Mouse (Mus musculus): ENCODE results near the gene Aggf1. TPM values are rescaled to one million over a fixed set of nuclear protein-coding genes. Genes with fewer than 3 reads are reported as not detected.

The Aggf1 gene
- polyA plus RNA-seq, 1 experiment, result 12.3 TPM

GRCm38 (mm10) chr13:95312016-95312415, 63.1 kb downstream of the Aggf1 start:
- H3K36me3 ChIP-seq (ENCODE audit: control insufficient read depth, insufficient read depth), result no peaks in the 10 kb centered on the region
- no peaks in the 10 kb centered on the region for H3K79me2 ChIP-seq (ENCODE audit: control insufficient read depth, insufficient read depth)
- peaks cover 13% of the 10 kb centered on the region for H3K27me3 ChIP-seq (ENCODE audit: control insufficient read depth, insufficient read depth, insufficient read length)
- no peak overlapping the region for H3ac ChIP-seq (ENCODE audit: control insufficient read depth, insufficient read length)
- TF ChIP-seq TCF3 (IDR thresholded peaks at IDR 0.05; ENCODE audit: insufficient read length, low read depth) (no peak), REST (IDR thresholded peaks at IDR 0.05; ENCODE audit: insufficient read depth, insufficient read length) (no peak), TCF12 (IDR thresholded peaks at IDR 0.05; ENCODE audit: insufficient read depth, poor library complexity, severe bottlenecking) (no peak)
- no peak overlapping the region for H3K4me2 ChIP-seq (ENCODE audit: low read depth)
- H3K4me3 ChIP-seq, result no peak overlapping the region

DNA sequence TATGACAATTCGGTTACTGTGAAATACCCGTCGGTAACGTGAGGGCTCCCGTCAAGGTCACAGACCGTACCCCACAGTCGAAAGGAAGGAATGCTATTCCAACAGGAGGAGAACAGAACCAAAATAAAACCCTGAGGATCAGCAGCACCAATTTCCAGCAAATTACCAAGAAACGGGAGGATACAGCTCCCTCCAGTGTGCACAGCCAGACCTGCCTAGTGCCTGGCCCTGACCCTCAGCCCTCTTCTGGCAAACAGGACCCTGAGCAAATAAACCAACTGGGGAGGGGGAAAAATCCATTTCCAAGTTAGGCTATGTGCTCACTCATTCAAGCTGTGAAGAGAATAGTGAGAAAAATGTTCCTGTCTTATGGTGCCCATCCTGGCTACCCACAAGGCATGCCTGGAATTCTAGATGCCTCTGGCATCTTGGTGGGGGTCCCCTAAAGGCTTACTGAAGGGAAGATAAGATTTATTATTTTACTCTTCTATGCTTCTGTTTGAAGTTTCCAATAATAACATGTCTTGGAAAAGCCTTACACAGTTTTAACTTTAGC, 68.0 kb downstream of the Aggf1 start:
- no peaks in the 10 kb centered on the region for H3K36me3 ChIP-seq (ENCODE audit: control insufficient read depth, insufficient read depth)
- H3K79me2 ChIP-seq (ENCODE audit: control insufficient read depth, insufficient read depth), result no peaks in the 10 kb centered on the region
- H3K4me3 ChIP-seq, result no peak overlapping the region
- H3ac ChIP-seq (ENCODE audit: control insufficient read depth, insufficient read length), result no peak overlapping the region
- no peaks in the 10 kb centered on the region for H3K27me3 ChIP-seq (ENCODE audit: control insufficient read depth, insufficient read depth, insufficient read length)
- no peak overlapping the region for H3K4me2 ChIP-seq (ENCODE audit: low read depth)
- TF ChIP-seq MYOD1 (IDR thresholded peaks at IDR 0.05; ENCODE audit: control insufficient read depth in 1 of 3, insufficient read length in 2 of 3, low read depth in 2 of 3) (no peak), POLR2A (IDR thresholded peaks at IDR 0.05; ENCODE audit: insufficient read length, low read depth) (no peak), TCF3 (IDR thresholded peaks at IDR 0.05; ENCODE audit: insufficient read length, low read depth) (no peak), TCF12 (IDR thresholded peaks at IDR 0.05; ENCODE audit: insufficient read depth, poor library complexity, severe bottlenecking) (no peak), SRF (IDR thresholded peaks at IDR 0.05; ENCODE audit: control insufficient read depth, insufficient read length, low read depth) (no peak), POLR2AphosphoS2 (IDR thresholded peaks at IDR 0.05; ENCODE audit: insufficient read length, low read depth) (no peak), MYOG (IDR thresholded peaks at IDR 0.05; ENCODE audit: control insufficient read depth in 1 of 3, insufficient read depth in 1 of 3, insufficient read length in 2 of 3, low read depth in 2 of 3) (no peak), REST (IDR thresholded peaks at IDR 0.05; ENCODE audit: insufficient read depth, insufficient read length) (no peak), MAX (IDR thresholded peaks at IDR 0.05; ENCODE audit: low read depth) (no peak), USF1 (IDR thresholded peaks at IDR 0.05; ENCODE audit: low read depth) (no peak), CEBPB (IDR thresholded peaks at IDR 0.05; ENCODE audit: insufficient read depth, poor library complexity, severe bottlenecking) (no peak), E2F4 (IDR thresholded peaks at IDR 0.05; ENCODE audit: insufficient read depth) (no peak)

DNA sequence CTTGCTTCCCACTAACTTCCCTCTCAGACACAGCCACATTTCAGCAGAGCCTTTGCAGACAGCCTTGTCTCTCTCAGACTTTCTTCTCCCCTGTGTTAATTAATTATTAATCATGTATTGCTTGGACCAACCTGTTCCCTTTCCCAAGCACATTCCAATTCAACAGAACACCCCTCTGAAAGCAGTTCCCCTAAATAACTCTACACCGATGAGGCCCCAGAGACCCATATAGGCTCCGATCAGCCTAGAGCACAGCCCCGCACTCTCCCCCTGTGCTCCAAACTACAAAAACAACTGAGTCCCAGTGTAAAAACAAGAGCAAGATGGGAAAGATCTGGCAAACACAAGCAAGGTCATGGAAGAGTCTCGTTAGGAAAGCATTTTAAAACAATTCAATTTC, 68.6 kb downstream of the Aggf1 start:
- Histone ChIP-seq H3ac (ENCODE audit: control insufficient read depth, insufficient read length) (no peak overlapping the region), H3K36me3 (ENCODE audit: control insufficient read depth, insufficient read depth) (no peaks in the 10 kb centered on the region), H3K79me2 (ENCODE audit: control insufficient read depth, insufficient read depth) (no peaks in the 10 kb centered on the region), H3K4me3 (no peak overlapping the region), H3K27me3 (ENCODE audit: control insufficient read depth, insufficient read depth, insufficient read length) (no peaks in the 10 kb centered on the region), H3K4me2 (ENCODE audit: low read depth) (no peak overlapping the region)
- TF ChIP-seq CEBPB (IDR thresholded peaks at IDR 0.05; ENCODE audit: insufficient read depth, poor library complexity, severe bottlenecking) (no peak), TCF3 (IDR thresholded peaks at IDR 0.05; ENCODE audit: insufficient read length, low read depth) (no peak), SRF (IDR thresholded peaks at IDR 0.05; ENCODE audit: control insufficient read depth, insufficient read length, low read depth) (no peak), MYOD1 (IDR thresholded peaks at IDR 0.05; ENCODE audit: control insufficient read depth in 1 of 3, insufficient read length in 2 of 3, low read depth in 2 of 3) (no peak), POLR2AphosphoS2 (IDR thresholded peaks at IDR 0.05; ENCODE audit: insufficient read length, low read depth) (no peak), MYOG (IDR thresholded peaks at IDR 0.05; ENCODE audit: control insufficient read depth in 1 of 3, insufficient read depth in 1 of 3, insufficient read length in 2 of 3, low read depth in 2 of 3) (no peak), POLR2A (IDR thresholded peaks at IDR 0.05; ENCODE audit: insufficient read length, low read depth) (no peak), E2F4 (IDR thresholded peaks at IDR 0.05; ENCODE audit: insufficient read depth) (no peak), USF1 (IDR thresholded peaks at IDR 0.05; ENCODE audit: low read depth) (no peak), TCF12 (IDR thresholded peaks at IDR 0.05; ENCODE audit: insufficient read depth, poor library complexity, severe bottlenecking) (no peak), MAX (IDR thresholded peaks at IDR 0.05; ENCODE audit: low read depth) (no peak), REST (IDR thresholded peaks at IDR 0.05; ENCODE audit: insufficient read depth, insufficient read length) (no peak)

Other genes with a start within 250 kb of the Aggf1 start
- gene Pde8b, start 125.0 kb downstream of the Aggf1 start, polyA plus RNA-seq (2012; fragmentation: generic; extraction: Trizol), result 0.05 TPM
- gene Zbed3, start 51.7 kb downstream of the Aggf1 start, polyA plus RNA-seq (2012; fragmentation: generic; extraction: Trizol), result 24.6 TPM
- 0.32 TPM for gene Crhbp, start 69.6 kb upstream of the Aggf1 start, polyA plus RNA-seq (2012; fragmentation: generic; extraction: Trizol)
- gene S100z, start 103.4 kb upstream of the Aggf1 start, polyA plus RNA-seq (2012; fragmentation: generic; extraction: Trizol), result not detected
- gene F2rl1, start 149.9 kb upstream of the Aggf1 start, polyA plus RNA-seq (2012; fragmentation: generic; extraction: Trizol), result not detected
- 23.6 TPM for gene F2r, start 243.1 kb upstream of the Aggf1 start, polyA plus RNA-seq (2012; fragmentation: generic; extraction: Trizol)

Data from myocyte (in vitro differentiated cells).